Mouse (Mus musculus): ENCODE data around the gene Dcaf8.

DNA sequence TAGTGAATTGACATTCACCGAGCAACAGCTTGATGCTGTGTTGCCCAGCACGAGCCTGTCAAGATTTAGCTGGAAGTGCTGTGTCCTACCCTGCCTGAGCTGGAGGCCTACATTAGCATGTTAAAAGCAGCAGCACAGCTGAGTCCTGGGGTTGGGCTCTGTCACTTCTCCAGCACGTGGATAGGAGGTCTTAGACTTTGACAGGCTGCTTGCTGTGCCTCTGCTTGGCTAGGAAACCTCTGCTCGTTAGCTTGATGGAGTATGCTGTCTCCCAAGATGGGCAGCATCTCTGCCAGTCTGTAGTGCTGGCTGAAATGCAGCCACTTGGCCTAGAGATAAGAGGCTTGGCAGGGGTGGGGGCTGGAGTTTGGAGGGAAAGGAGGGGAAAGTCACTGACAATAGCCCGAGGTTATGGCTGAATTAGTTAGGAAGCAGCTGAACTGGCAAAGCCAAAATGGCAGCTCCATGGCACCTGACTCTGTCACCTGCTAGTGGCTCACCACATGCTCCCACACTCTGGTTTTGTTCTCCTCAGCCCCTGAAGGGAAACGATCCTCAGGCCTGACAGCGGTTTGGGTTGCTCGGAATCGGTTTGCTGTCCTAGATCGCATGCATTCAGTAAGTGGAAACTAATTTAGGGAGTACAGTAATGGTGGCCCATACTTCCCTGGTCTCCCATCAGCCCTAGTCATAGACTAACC lies 40.0 kb upstream of the Dcaf8 start:
- TF ChIP-seq CTCF (IDR thresholded peaks at IDR 0.05; ENCODE audit: low read depth, low read length) (no peak), POLR2A (IDR thresholded peaks at IDR 0.05; ENCODE audit: insufficient read depth, low read length) (no peak), EP300 (IDR thresholded peaks at IDR 0.05; ENCODE audit: insufficient read depth, low read depth, low read length) (no peak)
